Mouse (Mus musculus): ENCODE measurements around the gene Lipe.

GRCm38 (mm10) chr7:25436704-25437103 is 38.2 kb upstream of the Lipe start:
- TF ChIP-seq CTCF (IDR thresholded peaks at IDR 0.05; ENCODE audit: control insufficient read depth, insufficient read depth, insufficient read length) (no peak), CEBPB (IDR thresholded peaks at IDR 0.05; ENCODE audit: low read depth) (no peak), MAX (IDR thresholded peaks at IDR 0.05) (no peak), USF1 (IDR thresholded peaks at IDR 0.05; ENCODE audit: low read depth) (no peak), MYOG (IDR thresholded peaks at IDR 0.05; ENCODE audit: control insufficient read depth, extremely low read depth, insufficient read length) (no peak)

Measured in C2C12 (cell line).